Mouse (Mus musculus): Measurements from ENCODE around the gene Psmb11. TPM values are rescaled to one million over a fixed set of nuclear protein-coding genes. Genes with fewer than 3 reads are reported as not detected.

Gene Psmb11
- polyA plus RNA-seq (2014; fragmentation: Nextera tagmentation; extraction: Ambion mirVana): 0.16 TPM in 1 of 2 replicates, not detected in the other

DNA sequence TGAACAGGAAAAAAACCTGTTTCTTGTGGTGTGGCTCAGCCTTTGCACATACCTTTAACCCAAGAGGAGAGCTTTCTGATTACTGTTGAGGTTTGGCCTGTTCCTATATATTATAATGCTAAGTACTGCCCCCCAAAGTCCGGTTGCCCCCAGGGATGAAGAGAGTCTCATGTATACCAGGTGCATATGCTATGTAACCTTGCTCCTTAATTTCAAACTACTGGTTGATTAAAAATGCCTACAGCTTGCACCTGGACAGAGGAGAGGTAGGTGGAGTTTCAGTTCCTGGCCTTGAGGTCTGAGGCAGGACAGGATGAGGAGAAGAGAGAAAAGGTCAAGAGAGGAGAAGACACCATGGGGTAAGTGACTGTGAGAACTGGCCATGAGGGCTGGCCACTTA lies at the start of gene Psmb11:
Gene Psmb11, plus strand, starts transcription at position 301 of the 400 bp plus-strand sequence.
- ATAC-seq (ENCODE audit: low read depth) (no peak), DNase-seq (ENCODE audit: low spot score) (no peak)
- Histone ChIP-seq H3K27ac (replicated peaks; ENCODE audit: low read depth, low read length) (no peak within 1 kb of the TSS), H3K9ac (ENCODE audit: low read depth, low read length) (no peak within 1 kb of the TSS), H3K36me3 (ENCODE audit: control insufficient read depth, insufficient read depth, low read length) (peaks cover 3% of the 10 kb centered on the region), H3K4me3 (ENCODE audit: low read depth, low read length) (no peak within 1 kb of the TSS), H3K4me1 (ENCODE audit: control insufficient read depth, insufficient read depth, low read length) (peaks cover 5% of the 10 kb centered on the region; the same call in 1 of the 2 replicates), H3K9me3 (ENCODE audit: control insufficient read depth, low read length) (no peaks in the 10 kb centered on the region), H3K27me3 (replicated peaks; ENCODE audit: control insufficient read depth, insufficient read depth, low read length) (no peaks in the 10 kb centered on the region), H3K4me2 (ENCODE audit: low read depth, low read length) (no peak within 1 kb of the TSS)
- WGBS: 83% methylated on average over 1 of the region's 1 CpGs

DNA sequence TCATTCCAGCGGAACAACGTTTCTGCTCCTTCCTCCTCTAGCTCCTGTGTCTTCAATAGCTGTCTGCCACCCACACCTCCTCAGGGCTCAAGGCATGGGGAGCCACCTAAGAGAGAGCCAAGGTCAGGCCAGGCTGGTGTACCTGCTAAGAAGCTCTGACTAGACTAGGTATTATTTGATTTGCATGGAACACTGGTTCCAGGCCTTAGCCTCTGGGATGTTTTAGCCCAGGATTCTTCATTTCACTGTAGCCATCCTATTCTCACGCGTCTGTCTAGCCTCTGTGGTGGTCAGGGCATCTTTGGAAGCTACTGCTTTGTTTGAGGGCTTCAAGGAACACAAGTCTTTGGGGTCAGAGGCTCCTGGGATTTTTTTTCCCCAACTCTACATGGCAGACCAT lies 49.1 kb upstream of the Psmb11 start:
- no peak for DNase-seq (ENCODE audit: low spot score)
- ATAC-seq (ENCODE audit: low read depth): no peak
- H3K9me3 ChIP-seq (ENCODE audit: control insufficient read depth, low read length): no peaks in the 10 kb centered on the region
- peaks cover 62% of the 10 kb centered on the region for H3K36me3 ChIP-seq (ENCODE audit: control insufficient read depth, insufficient read depth, low read length)
- H3K9ac ChIP-seq (ENCODE audit: low read depth, low read length): peak overlapping the region; percentile 23; the same call in 1 of the 2 replicates
- WGBS: 55% methylated on average over 4 of the region's 4 CpGs
- peak overlapping the region; percentile 63; the same call in 1 of the 2 replicates for H3K27ac ChIP-seq (replicated peaks; ENCODE audit: low read depth, low read length)
- H3K4me3 ChIP-seq (ENCODE audit: low read depth, low read length): peak overlapping the region; percentile 72; the same call in 1 of the 2 replicates
- peak overlapping the region; percentile 89; the same call in 1 of the 2 replicates for H3K4me2 ChIP-seq (ENCODE audit: low read depth, low read length)
- no peaks in the 10 kb centered on the region for H3K27me3 ChIP-seq (replicated peaks; ENCODE audit: control insufficient read depth, insufficient read depth, low read length)
- H3K4me1 ChIP-seq (ENCODE audit: control insufficient read depth, insufficient read depth, low read length): peaks cover 23% of the 10 kb centered on the region

DNA sequence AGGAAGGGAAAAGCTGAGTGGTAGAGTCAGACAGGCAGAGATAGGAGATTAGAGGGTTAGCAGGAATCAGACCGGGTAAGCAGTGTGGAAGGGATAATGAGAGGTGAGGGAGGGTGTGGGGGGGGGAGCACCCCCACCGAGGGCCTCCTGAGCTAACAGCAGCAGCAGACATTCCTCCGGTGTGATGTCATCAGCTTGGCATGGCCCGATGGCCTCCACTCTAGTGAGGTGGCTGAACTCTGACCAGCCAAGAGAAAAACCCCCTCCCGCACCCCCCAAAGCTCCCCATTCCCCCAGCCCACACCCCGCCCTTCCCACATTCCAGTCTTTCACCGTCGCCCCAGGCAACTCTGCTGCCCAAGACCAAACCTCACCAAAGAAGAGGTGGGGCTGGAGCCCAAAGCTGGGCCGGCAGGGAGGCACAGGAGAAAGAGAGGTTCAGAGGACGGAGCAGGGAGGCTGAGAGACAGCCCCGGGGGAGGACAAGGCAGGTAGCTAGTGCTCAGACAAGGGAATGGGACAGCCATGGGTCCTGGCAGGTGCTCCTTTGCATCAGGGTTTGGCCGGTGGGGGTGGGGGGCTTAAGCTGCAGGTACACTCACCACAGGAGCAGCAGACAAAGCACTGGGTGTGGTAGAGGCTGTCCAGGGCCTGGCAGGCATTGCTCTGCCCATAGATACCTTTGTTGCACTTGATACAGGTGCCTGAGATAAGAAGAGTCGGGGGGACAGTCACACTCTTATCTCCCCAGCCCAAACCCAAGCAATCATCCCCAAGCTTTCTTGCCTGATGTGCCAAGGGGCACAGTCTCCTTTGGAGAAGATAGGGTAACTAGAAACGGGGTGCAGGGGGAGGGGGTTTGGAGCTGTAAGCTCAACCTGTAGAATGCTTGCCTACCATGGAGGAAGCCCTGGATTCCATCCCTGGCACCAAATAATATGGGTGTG lies 48.2 kb upstream of the Psmb11 start:
- DNase-seq (ENCODE audit: low spot score) (peak; percentile 89), ATAC-seq (ENCODE audit: low read depth) (peak; percentile 31)
- H3K4me1 ChIP-seq (ENCODE audit: control insufficient read depth, insufficient read depth, low read length): peaks cover 23% of the 10 kb centered on the region
- no peaks in the 10 kb centered on the region for H3K27me3 ChIP-seq (replicated peaks; ENCODE audit: control insufficient read depth, insufficient read depth, low read length)
- peak overlapping the region; percentile 63; the same call in 1 of the 2 replicates for H3K27ac ChIP-seq (replicated peaks; ENCODE audit: low read depth, low read length)
- 11% methylated on average over 11 of the region's 14 CpGs for WGBS
- H3K9me3 ChIP-seq (ENCODE audit: control insufficient read depth, low read length): no peaks in the 10 kb centered on the region
- H3K9ac ChIP-seq (ENCODE audit: low read depth, low read length): peak overlapping the region; percentile 84
- H3K4me2 ChIP-seq (ENCODE audit: low read depth, low read length): peak overlapping the region; percentile 89
- peaks cover 53% of the 10 kb centered on the region for H3K36me3 ChIP-seq (ENCODE audit: control insufficient read depth, insufficient read depth, low read length)
- peak overlapping the region; percentile 72 for H3K4me3 ChIP-seq (ENCODE audit: low read depth, low read length)

DNA sequence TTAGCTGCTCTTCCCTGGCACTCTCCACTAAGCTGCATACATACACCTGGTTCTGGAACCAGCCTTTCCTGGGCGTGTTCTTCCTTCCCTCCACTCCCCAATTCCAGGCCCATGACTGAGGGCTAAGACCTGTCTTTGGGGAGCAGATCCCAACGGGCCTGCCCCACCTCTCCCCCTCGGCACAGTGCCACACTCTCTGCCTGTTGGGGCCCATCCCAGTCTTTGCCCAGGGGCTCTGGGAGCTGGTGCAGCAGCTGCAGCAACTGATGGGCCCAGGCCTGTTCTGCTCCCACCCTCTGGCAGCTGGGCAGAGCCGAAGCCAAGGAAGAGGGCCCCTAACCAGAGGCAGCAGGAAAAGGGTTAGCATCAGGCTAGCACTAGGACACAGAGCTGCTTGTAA lies 47.0 kb upstream of the Psmb11 start:
- Histone ChIP-seq H3K27me3 (replicated peaks; ENCODE audit: control insufficient read depth, insufficient read depth, low read length) (no peaks in the 10 kb centered on the region), H3K4me1 (ENCODE audit: control insufficient read depth, insufficient read depth, low read length) (peaks cover 23% of the 10 kb centered on the region), H3K4me3 (ENCODE audit: low read depth, low read length) (peak overlapping the region; percentile 72), H3K27ac (replicated peaks; ENCODE audit: low read depth, low read length) (peak overlapping the region; percentile 75), H3K36me3 (ENCODE audit: control insufficient read depth, insufficient read depth, low read length) (peaks cover 41% of the 10 kb centered on the region), H3K9ac (ENCODE audit: low read depth, low read length) (peak overlapping the region; percentile 84), H3K9me3 (ENCODE audit: control insufficient read depth, low read length) (no peaks in the 10 kb centered on the region), H3K4me2 (ENCODE audit: low read depth, low read length) (peak overlapping the region; percentile 89)
- ATAC-seq (ENCODE audit: low read depth) (peak; percentile 50), DNase-seq (ENCODE audit: low spot score) (peak; percentile 86)
- 7% methylated on average over 4 of the region's 4 CpGs for WGBS

DNA sequence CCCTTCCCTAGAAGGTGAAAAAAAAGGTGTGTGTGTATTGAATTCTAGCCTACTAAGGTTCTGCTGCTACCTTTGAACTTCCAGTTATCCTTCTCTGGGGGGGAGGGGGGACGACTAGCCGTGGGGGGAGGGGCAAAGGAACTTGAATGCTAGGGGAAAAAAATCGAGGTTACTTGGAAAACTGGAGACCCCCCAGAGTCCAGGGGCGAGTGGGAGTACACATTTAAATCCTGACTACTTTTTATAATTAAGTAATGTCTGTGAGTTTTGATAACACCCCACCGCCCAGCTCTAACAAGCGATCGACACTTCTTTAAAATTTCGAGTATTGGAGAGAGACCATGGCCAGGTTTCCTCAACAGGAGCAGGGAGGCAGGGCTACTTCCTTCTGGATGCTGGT lies 46.2 kb upstream of the Psmb11 start:
- DNase-seq (ENCODE audit: low spot score) (no peak), ATAC-seq (ENCODE audit: low read depth) (no peak)
- H3K4me3 ChIP-seq (ENCODE audit: low read depth, low read length): peak overlapping the region; percentile 72
- peak overlapping the region; percentile 84 for H3K9ac ChIP-seq (ENCODE audit: low read depth, low read length)
- H3K4me2 ChIP-seq (ENCODE audit: low read depth, low read length): peak overlapping the region; percentile 89
- WGBS: 3% methylated on average over 8 of the region's 8 CpGs
- H3K36me3 ChIP-seq (ENCODE audit: control insufficient read depth, insufficient read depth, low read length): peaks cover 35% of the 10 kb centered on the region
- H3K27me3 ChIP-seq (replicated peaks; ENCODE audit: control insufficient read depth, insufficient read depth, low read length): no peaks in the 10 kb centered on the region
- H3K27ac ChIP-seq (replicated peaks; ENCODE audit: low read depth, low read length): peak overlapping the region; percentile 75
- H3K4me1 ChIP-seq (ENCODE audit: control insufficient read depth, insufficient read depth, low read length): peaks cover 23% of the 10 kb centered on the region
- H3K9me3 ChIP-seq (ENCODE audit: control insufficient read depth, low read length): no peaks in the 10 kb centered on the region

DNA sequence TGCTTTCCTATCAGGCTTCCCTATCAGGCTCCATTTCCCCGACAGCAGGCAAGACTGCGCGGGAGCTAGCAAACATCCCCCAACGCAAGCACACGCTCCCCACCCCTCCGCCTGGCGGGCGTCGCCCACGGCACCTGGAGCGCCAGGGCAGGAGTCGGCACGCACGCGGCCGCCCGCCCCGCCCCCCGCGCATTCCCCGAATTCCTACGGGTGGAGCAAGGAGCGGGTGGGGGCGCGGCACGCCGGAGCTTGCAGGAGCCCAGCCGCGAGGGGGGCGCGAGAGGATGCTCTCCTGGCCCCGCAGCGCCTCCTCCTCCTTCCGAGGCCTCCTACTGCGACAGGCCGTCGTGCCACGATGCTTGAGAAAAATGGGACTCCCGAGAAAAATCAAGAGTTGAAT lies 45.6 kb upstream of the Psmb11 start:
- peak overlapping the region; percentile 84 for H3K9ac ChIP-seq (ENCODE audit: low read depth, low read length)
- DNase-seq (ENCODE audit: low spot score): peak; percentile 94
- H3K4me1 ChIP-seq (ENCODE audit: control insufficient read depth, insufficient read depth, low read length): peaks cover 23% of the 10 kb centered on the region
- H3K4me3 ChIP-seq (ENCODE audit: low read depth, low read length): peak overlapping the region; percentile 72
- WGBS: 0% methylated on average over 27 of the region's 39 CpGs
- peak; percentile 27 for ATAC-seq (ENCODE audit: low read depth)
- no peaks in the 10 kb centered on the region for H3K27me3 ChIP-seq (replicated peaks; ENCODE audit: control insufficient read depth, insufficient read depth, low read length)
- no peaks in the 10 kb centered on the region for H3K9me3 ChIP-seq (ENCODE audit: control insufficient read depth, low read length)
- H3K36me3 ChIP-seq (ENCODE audit: control insufficient read depth, insufficient read depth, low read length): peaks cover 29% of the 10 kb centered on the region
- peak overlapping the region; percentile 95 for H3K27ac ChIP-seq (replicated peaks; ENCODE audit: low read depth, low read length)
- peak overlapping the region; percentile 89 for H3K4me2 ChIP-seq (ENCODE audit: low read depth, low read length)

DNA sequence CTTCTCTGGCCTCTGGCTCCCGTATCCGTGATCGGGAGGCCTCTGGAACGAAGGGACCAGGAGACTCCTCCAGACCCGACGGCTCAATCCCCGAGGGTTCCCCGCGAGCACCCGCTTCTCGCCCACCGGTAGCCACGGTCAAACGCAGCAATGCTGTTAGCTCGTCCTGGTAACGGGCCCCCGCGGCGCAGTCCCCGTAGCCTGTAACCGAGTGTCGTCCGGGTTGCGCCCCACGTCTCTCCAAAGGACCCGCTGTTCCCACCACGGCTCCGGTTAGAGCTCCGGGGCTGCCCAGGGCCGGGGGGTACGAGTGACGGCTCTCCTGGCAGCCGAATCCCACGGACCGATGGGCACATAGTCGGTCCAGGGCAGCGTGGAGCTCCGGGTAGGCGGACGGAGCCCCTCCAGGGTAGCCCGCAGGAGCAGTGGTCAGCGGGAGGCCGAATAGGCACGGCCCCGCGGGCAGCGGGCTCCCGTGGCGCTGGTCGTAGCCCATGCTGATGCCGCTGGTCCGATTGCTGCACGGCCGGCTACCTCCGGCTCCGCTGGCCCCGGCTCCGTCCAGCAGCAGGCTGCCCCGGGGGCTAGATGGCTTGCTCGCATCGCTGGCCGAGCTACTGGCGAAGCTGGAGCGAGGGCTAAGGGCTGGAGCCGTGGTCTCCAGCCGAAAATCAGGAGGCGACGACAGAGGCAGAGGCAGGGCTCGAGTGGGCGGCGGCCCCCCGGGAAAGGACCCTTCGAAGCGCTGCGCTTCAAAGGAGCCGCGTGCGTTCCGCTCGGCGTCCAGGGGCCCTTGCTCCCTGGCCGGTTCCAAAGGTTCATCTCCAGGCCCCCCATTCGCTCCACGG lies 44.8 kb upstream of the Psmb11 start:
- ATAC-seq (ENCODE audit: low read depth) (no peak), DNase-seq (ENCODE audit: low spot score) (peak; percentile 31)
- Histone ChIP-seq H3K27me3 (replicated peaks; ENCODE audit: control insufficient read depth, insufficient read depth, low read length) (no peaks in the 10 kb centered on the region), H3K36me3 (ENCODE audit: control insufficient read depth, insufficient read depth, low read length) (peaks cover 21% of the 10 kb centered on the region), H3K4me3 (ENCODE audit: low read depth, low read length) (peak overlapping the region; percentile 72), H3K4me2 (ENCODE audit: low read depth, low read length) (peak overlapping the region; percentile 89), H3K9ac (ENCODE audit: low read depth, low read length) (peak overlapping the region; percentile 84), H3K27ac (replicated peaks; ENCODE audit: low read depth, low read length) (peak overlapping the region; percentile 95), H3K9me3 (ENCODE audit: control insufficient read depth, low read length) (no peaks in the 10 kb centered on the region), H3K4me1 (ENCODE audit: control insufficient read depth, insufficient read depth, low read length) (peaks cover 23% of the 10 kb centered on the region)
- WGBS: under 1% methylated on average over 46 of the region's 84 CpGs

Data from embryonic facial prominence, embryonic 14.5 days (tissue).